16 mouse cellular contexts compared by ENCODE assay signal in genomic region chr2:167377697-167378096, GRCm38 (mm10).
"Had no signal": no experiment of that assay in that cellular context is flagged by ENCODE, and none has a peak within 500 bp of the region (broad histone marks: within the 10 kb centered on the region; RNA-seq: fewer than 3 reads in every experiment).

No protein-coding gene starts in this region.

- DNase-seq: kidney, adult 2 months; kidney, postnatal 25 days; lung, adult 2 months; lung, postnatal 10 days; right cerebral cortex, adult 18-20 months; right cerebral cortex, postnatal 25 days; thymus, adult 18-20 months; thymus, postnatal 36 days had no signal

- H3K27ac ChIP-seq: kidney, embryonic 15.5 days; left cerebral cortex, adult 2 months; limb, embryonic 10.5 days; liver, embryonic 15.5 days; midbrain, embryonic 15.5 days had no signal

- H3K9me3 ChIP-seq: kidney, embryonic 15.5 days; limb, embryonic 10.5 days; liver, embryonic 15.5 days; megakaryocyte, embryonic 14.5 days; midbrain, embryonic 15.5 days had no signal

- H3K4me2 ChIP-seq: kidney, embryonic 15.5 days; liver, embryonic 11.5 days; liver, embryonic 15.5 days; midbrain, embryonic 11.5 days; midbrain, embryonic 15.5 days had no signal

- H3K4me1 ChIP-seq: midbrain, embryonic 15.5 days had no signal

- H3K4me3 ChIP-seq: kidney, embryonic 15.5 days; left cerebral cortex, adult 2 months; limb, embryonic 10.5 days; liver, embryonic 15.5 days; megakaryocyte, embryonic 14.5 days; midbrain, embryonic 15.5 days had no signal

- ATAC-seq: midbrain, embryonic 15.5 days had no signal

- H3K36me3 ChIP-seq: kidney, embryonic 15.5 days; limb, embryonic 10.5 days; liver, embryonic 15.5 days; midbrain, embryonic 15.5 days had no signal

- H3K27me3 ChIP-seq: kidney, embryonic 15.5 days; midbrain, embryonic 15.5 days had no signal

- H3K9ac ChIP-seq: kidney, embryonic 15.5 days; liver, embryonic 15.5 days; midbrain, embryonic 15.5 days had no signal
